Mouse (Mus musculus) liver, embryonic 14.5 days (tissue): ENCODE data around the gene Dhx38.

ENCODE experiments used
- CTCF ChIP-seq: IDR thresholded peaks from 2 replicates; pipeline ENCODE4 v1.5.1; 2016; ENCODE audit warnings: antibody characterized with exemption, low read depth, control low read depth
- EP300 ChIP-seq: IDR thresholded peaks from 2 replicates; pipeline ENCODE4 v1.6.1; 2016; ENCODE audit warnings: antibody characterized with exemption, low read depth

DNA sequence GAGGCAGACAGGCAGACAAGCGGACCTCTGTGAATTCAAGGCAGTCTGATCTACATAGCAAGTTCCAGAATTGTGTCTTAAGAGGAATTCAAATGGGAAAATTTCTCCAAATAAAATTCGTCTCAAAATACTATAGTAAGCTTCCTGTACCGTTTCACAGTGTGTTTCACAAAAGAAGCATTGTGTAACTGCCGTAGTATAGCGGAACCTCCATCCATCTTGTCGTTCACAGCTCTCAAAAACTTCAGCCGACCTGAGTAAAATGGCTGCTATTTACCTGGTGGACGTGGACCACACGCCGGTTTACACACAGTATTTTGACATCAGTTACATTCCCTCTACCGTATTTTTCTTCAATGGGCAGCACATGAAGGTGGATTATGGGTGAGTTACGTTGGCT is 5.5 kb upstream of the Dhx38 start:
- TF ChIP-seq EP300, result no peak
- no peak for TF ChIP-seq CTCF
